Mouse (Mus musculus) liver, embryonic 15.5 days (tissue): ENCODE measurements around the gene Tmem184b. TPM values are rescaled to one million over a fixed set of nuclear protein-coding genes. Genes with fewer than 3 reads are reported as not detected.

Experiments
- ATAC-seq: fragments of 200-750 bp; cut with Nextera tagmentation; 2 replicates; pipeline ENCODE4 v1.8.0; 2017; ENCODE audit warnings: moderate number of reproducible peaks, mild to moderate bottlenecking, moderate library complexity; ENCODE audit not compliant: insufficient read depth
- H3K27ac ChIP-seq: fragments of 300-500 bp; sonication (generic); replicated peaks from 2 replicates; pipeline ENCODE4 v1.5.1; 2015; ENCODE audit warnings: mild to moderate bottlenecking, inconsistent platforms
- H3K27me3 ChIP-seq: fragments of 300-500 bp; sonication (generic); 2 replicates; pipeline ENCODE4 v1.6.1; 2015; ENCODE audit warnings: mild to moderate bottlenecking, inconsistent platforms
- H3K36me3 ChIP-seq: fragments of 300-500 bp; sonication (generic); replicated peaks from 2 replicates; pipeline ENCODE4 v1.6.1; 2015; ENCODE audit warnings: moderate library complexity, mild to moderate bottlenecking, inconsistent platforms
- H3K4me1 ChIP-seq: fragments of 300-500 bp; sonication (generic); replicated peaks from 2 replicates; pipeline ENCODE4 v1.6.1; 2015; ENCODE audit warnings: inconsistent platforms
- H3K4me2 ChIP-seq: fragments of 300-500 bp; sonication (generic); 2 replicates; pipeline ENCODE4 v1.6.1; 2015; ENCODE audit warnings: moderate library complexity, mild to moderate bottlenecking, inconsistent platforms
- H3K4me3 ChIP-seq: fragments of 300-500 bp; sonication (generic); replicated peaks from 2 replicates; pipeline ENCODE4 v1.5.1; 2015; ENCODE audit warnings: mild to moderate bottlenecking, inconsistent platforms
- H3K9ac ChIP-seq: fragments of 300-500 bp; sonication (generic); 2 replicates; pipeline ENCODE4 v1.6.1; 2015; ENCODE audit warnings: moderate library complexity, mild to moderate bottlenecking, inconsistent platforms
- H3K9me3 ChIP-seq: fragments of 300-500 bp; sonication (generic); replicated peaks from 2 replicates; pipeline ENCODE4 v1.6.1; 2016; ENCODE audit warnings: inconsistent platforms
- WGBS: fragments of 180-500 bp; shearing (Covaris S2); methylation state at CpG from one replicate; pipeline ENCODE4 v1.1.7; 2015; ENCODE audit warnings: mixed read lengths; ENCODE audit not compliant: insufficient replicate concordance; 5-methylcytosine and 5-hydroxymethylcytosine counted together
- polyA plus RNA-seq: library from polyadenylated mRNA; unstranded; fragments of >200 nt; fragmentation: Nextera tagmentation; extraction: Ambion mirVana; gene quantifications from 2 replicates; pipeline ENCODE4 v1.2.1, GENCODE M21; 2015

Tmem184b gene
- polyA plus RNA-seq, 1 experiment from 2014 or later = 11.7 TPM

DNA sequence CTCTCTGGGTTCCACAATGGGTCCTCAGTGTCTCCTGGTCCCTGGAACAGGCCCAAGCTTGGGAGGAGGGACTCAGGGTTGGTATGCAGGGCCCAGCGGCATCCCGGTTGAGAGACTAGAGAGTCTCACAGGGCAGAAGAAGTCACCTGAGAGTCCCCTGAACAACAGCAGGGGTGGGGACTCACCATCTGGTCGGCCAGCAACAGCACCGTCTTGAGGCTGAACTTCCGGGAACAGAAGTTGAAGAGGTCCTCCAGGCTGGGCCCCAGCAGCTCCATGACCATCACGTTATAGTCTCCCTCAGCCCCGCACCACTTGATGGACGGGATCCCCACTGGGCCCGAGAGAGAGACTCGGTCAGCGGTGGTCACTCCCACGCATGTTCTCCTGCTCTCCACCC, 26.2 kb upstream of the Tmem184b start:
- peaks cover 39% of the 10 kb centered on the region for H3K36me3 ChIP-seq
- H3K4me3 ChIP-seq = no peak overlapping the region
- WGBS = 82% methylated on average over 12 of the region's 12 CpGs
- no peaks in the 10 kb centered on the region for H3K9me3 ChIP-seq
- no peak overlapping the region for H3K27ac ChIP-seq
- no peak overlapping the region for H3K9ac ChIP-seq
- H3K27me3 ChIP-seq = no peaks in the 10 kb centered on the region
- H3K4me1 ChIP-seq = peaks cover 23% of the 10 kb centered on the region
- no peak for ATAC-seq
- H3K4me2 ChIP-seq = no peak overlapping the region

DNA sequence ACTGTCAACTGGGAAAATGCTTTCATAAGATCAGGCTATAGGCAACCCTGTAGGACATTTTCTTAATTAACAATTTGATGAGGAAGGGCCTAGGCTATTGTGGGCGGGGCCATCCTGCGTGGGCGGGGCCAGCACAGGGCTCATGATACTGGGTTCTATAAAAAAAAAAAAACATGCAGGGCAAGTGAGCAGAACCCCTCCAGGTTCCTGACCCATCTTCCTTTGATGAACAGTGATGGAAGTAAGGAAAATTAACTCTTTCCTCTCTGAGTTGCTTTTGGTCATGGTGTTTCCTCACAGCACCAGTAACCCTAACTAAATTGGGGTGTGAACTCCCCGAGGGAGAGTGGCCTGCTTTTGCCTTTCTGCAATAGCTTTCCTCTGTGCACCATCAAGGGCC, 25.2 kb upstream of the Tmem184b start:
- peaks cover 47% of the 10 kb centered on the region for H3K36me3 ChIP-seq
- H3K27ac ChIP-seq = no peak overlapping the region
- no peak for ATAC-seq
- no peak overlapping the region for H3K9ac ChIP-seq
- no peak overlapping the region for H3K4me2 ChIP-seq
- 52% methylated on average over 4 of the region's 4 CpGs for WGBS
- H3K9me3 ChIP-seq = no peaks in the 10 kb centered on the region
- H3K4me1 ChIP-seq = peaks cover 20% of the 10 kb centered on the region
- no peaks in the 10 kb centered on the region for H3K27me3 ChIP-seq
- no peak overlapping the region for H3K4me3 ChIP-seq

DNA sequence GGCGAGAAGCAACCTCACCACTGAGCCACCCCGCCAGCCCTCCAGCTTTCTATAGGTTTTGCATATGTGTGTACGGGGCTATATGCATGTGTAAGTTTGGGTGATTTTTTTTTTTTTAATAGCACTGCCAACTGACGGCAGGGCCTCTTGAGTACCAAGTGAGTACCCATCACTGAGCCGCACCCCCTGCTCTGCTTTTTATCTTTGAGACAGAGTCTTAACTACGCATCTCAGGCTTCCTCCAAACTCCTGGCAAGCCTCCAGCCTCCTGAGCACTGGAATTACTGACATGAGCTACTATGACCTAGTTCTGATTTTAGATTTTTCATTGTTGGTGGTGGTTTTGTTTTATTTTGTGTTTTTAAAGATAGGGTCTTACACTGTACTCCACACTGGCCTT, 24.1 kb upstream of the Tmem184b start:
- H3K4me2 ChIP-seq = no peak overlapping the region
- ATAC-seq = no peak
- WGBS = 49% methylated on average over 6 of the region's 6 CpGs
- H3K4me3 ChIP-seq = no peak overlapping the region
- no peaks in the 10 kb centered on the region for H3K27me3 ChIP-seq
- no peak overlapping the region for H3K9ac ChIP-seq
- H3K36me3 ChIP-seq = peaks cover 50% of the 10 kb centered on the region
- H3K9me3 ChIP-seq = no peaks in the 10 kb centered on the region
- H3K4me1 ChIP-seq = peaks cover 10% of the 10 kb centered on the region
- no peak overlapping the region for H3K27ac ChIP-seq

DNA sequence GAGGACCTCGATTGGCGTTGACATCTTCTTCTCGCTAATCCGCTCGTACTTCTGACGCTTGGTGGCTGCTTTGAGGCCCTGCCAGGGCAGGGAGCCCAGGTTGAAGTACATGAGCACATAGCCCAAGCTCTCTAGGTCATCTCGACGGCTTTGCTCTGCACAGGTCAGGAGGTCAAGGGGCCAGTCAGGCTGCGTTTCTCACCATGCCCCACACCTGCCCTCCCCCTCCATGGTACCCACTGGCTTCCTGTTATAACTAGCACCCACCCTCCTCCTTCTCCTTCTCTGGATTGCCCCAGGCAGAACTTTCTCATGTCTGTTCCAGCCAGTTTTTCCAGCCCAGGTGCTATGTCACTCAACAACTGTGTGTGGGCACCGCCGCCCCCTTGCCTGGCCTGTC, 22.1 kb upstream of the Tmem184b start:
- Histone ChIP-seq H3K27ac (no peak overlapping the region), H3K9me3 (no peaks in the 10 kb centered on the region), H3K27me3 (no peaks in the 10 kb centered on the region), H3K36me3 (peaks cover 47% of the 10 kb centered on the region), H3K4me2 (no peak overlapping the region), H3K9ac (no peak overlapping the region), H3K4me3 (no peak overlapping the region), H3K4me1 (no peaks in the 10 kb centered on the region)
- no peak for ATAC-seq
- 81% methylated on average over 11 of the region's 11 CpGs for WGBS

DNA sequence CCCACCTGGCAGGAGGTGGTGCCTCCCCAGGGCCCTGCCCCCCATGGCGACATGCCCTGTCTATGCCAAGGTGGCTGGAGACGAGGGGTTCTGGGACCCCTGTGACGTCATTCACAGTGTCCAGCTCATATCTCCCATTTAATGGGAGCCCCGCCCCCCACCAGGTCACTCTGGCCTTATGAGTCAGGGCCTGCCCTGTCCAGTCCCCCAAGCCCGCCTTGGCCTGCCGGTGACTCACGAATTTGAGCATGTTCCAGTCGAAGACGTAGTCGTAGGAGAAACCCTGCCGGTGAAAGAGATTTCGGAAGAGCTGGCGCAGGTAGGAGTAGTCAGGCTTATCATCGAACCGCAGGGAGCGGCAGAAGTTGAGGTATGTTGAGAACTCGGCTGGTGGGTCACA, 21.2 kb upstream of the Tmem184b start:
- Histone ChIP-seq H3K36me3 (peaks cover 47% of the 10 kb centered on the region), H3K27me3 (no peaks in the 10 kb centered on the region), H3K4me3 (no peak overlapping the region), H3K27ac (no peak overlapping the region), H3K9ac (no peak overlapping the region), H3K4me1 (no peaks in the 10 kb centered on the region), H3K4me2 (no peak overlapping the region), H3K9me3 (no peaks in the 10 kb centered on the region)
- ATAC-seq = no peak
- 74% methylated on average over 17 of the region's 17 CpGs for WGBS

DNA sequence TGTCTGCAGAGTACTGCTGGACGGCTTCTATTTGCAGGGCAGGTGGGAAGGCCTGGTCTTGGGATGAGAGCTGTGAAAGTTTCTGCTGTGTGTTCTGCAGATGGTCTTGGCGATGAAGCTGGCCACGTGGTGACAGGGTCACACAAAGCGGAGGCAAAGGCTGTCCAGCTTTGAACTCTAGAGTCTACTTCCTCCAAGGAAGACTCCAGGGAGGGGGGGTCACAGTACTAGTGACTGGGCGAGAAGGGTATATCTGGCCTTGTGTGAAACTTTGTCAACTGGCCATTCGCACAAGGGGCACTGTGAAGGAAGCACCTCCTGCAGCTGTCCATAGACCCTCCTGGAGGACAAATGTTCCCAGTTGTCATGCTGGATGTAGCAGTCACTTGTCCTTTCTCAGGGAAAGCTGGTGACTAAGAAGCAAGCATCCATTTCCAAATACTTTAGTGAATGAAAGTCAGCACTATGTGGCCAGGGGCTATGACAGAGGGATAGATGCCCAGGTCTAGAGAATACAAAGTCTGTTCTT, 19.4 kb upstream of the Tmem184b start:
- ATAC-seq = no peak
- peaks cover 35% of the 10 kb centered on the region for H3K36me3 ChIP-seq
- H3K9ac ChIP-seq = no peak overlapping the region
- H3K27ac ChIP-seq = no peak overlapping the region
- no peaks in the 10 kb centered on the region for H3K4me1 ChIP-seq
- WGBS = 71% methylated on average over 6 of the region's 6 CpGs
- H3K27me3 ChIP-seq = no peaks in the 10 kb centered on the region
- no peaks in the 10 kb centered on the region for H3K9me3 ChIP-seq
- no peak overlapping the region for H3K4me3 ChIP-seq
- H3K4me2 ChIP-seq = no peak overlapping the region

DNA sequence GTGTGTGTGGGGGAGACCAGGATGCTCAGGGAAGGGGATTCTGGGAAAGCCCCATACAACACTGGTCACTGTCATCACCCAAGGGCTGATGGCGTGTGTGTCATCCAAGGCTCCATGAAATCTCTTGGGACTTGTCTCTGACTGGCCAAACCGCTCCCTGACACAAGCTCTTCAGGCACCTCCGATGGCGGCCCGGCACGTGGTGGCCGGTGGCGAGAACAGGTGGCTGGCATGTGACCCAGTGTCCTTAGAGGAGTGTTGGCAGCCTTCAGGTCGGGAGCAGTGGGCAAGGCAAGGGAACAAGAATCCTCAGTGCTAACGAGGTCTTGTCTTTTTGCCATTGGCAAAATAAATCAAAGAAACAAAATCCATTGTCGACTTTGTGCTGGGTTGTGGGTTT, 15.3 kb upstream of the Tmem184b start:
- H3K9me3 ChIP-seq = no peaks in the 10 kb centered on the region
- H3K4me2 ChIP-seq = no peak overlapping the region
- peaks cover 22% of the 10 kb centered on the region for H3K4me1 ChIP-seq
- H3K27me3 ChIP-seq = no peaks in the 10 kb centered on the region
- peaks cover 3% of the 10 kb centered on the region for H3K36me3 ChIP-seq
- H3K9ac ChIP-seq = no peak overlapping the region
- WGBS = 69% methylated on average over 11 of the region's 11 CpGs
- H3K27ac ChIP-seq = no peak overlapping the region
- no peak overlapping the region for H3K4me3 ChIP-seq
- ATAC-seq = no peak

DNA sequence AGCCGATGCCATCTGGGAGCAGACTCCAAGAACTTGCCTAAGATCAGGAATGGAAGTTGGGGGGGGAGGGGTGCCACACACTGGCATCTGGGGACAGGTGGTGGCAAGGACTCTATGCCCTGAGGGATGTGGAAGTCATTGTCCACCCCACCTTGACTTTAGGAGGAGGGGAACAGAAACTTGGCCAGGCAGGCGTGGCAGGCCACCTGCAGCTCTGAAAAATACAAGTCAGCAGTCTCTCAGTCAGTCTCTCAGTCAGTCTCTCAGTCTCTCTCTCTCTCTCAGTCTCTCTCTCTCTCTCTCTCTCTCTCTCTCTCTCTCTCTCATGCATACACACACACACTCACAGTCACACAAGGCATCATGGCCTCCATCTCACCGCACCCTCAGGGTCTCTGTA, 14.9 kb upstream of the Tmem184b start:
- WGBS = 70% methylated on average over 3 of the region's 3 CpGs
- no peaks in the 10 kb centered on the region for H3K9me3 ChIP-seq
- H3K9ac ChIP-seq = no peak overlapping the region
- H3K4me2 ChIP-seq = no peak overlapping the region
- no peaks in the 10 kb centered on the region; the same call in none of the 2 replicates for H3K36me3 ChIP-seq
- no peak overlapping the region for H3K27ac ChIP-seq
- H3K4me1 ChIP-seq = peaks cover 26% of the 10 kb centered on the region
- ATAC-seq = no peak
- H3K27me3 ChIP-seq = no peaks in the 10 kb centered on the region
- no peak overlapping the region for H3K4me3 ChIP-seq

DNA sequence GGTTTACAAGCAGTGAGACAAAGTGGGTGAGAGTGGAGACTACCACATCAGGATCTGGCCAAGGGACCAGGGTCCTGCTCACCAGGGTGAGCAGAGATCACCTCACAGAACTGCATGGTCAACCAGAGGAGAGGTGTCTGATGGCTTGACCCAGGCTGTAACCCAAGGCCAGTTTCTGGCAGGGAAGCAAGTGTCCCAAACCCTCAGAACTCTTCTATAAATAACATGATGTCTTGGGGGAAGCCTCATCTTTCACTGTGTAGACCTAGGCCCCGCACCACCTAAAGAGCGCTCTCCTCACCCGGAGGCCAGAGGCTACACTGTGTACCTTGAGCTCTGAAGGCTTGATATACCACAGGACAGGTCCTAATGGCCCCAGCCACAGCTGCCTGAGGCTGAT, 14.0 kb upstream of the Tmem184b start:
- no peaks in the 10 kb centered on the region; the same call in none of the 2 replicates for H3K36me3 ChIP-seq
- no peak for ATAC-seq

DNA sequence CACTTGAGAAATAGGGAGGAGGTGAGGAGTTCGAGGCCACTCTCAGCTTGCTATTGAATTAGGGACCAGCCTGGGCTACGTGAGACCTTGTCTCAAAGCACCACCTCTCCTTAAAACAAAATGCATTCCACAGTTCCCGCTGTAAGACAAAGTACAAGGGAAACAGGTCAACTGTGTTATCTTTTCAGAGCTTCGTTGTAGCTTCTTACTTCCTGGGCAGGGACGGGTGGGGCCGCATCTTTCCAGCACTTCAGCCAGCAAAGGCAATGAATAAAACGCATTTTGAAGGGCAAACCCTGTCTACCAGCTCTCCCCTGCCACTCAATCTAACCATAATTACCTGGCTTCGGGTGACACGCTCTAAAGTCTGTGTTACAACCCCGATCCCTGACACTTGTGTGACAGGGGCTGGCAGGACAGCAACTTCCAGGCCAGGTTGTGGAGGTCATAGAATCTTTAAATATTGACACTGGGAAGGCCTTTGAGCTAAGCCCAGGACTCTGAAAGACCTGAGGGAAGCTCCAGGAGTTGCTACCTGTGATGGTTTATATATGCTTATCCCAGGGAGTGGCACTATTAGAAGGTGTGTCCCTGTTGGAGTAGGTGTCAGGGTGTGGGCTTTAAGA, 13.2 kb upstream of the Tmem184b start:
- Histone ChIP-seq H3K27ac (no peak overlapping the region), H3K4me1 (peaks cover 26% of the 10 kb centered on the region), H3K4me3 (no peak overlapping the region), H3K9ac (no peak overlapping the region), H3K27me3 (no peaks in the 10 kb centered on the region), H3K9me3 (no peaks in the 10 kb centered on the region), H3K4me2 (no peak overlapping the region), H3K36me3 (no peaks in the 10 kb centered on the region; the same call in 1 of the 2 replicates)
- 40% methylated on average over 10 of the region's 10 CpGs for WGBS
- ATAC-seq = peak; percentile 19; the same call in 1 of the 2 replicates

More for the DNA sequence above, 14.0 kb upstream of the Tmem184b start:
- no peaks in the 10 kb centered on the region for H3K9me3 ChIP-seq
- no peak overlapping the region for H3K4me3 ChIP-seq
- no peak overlapping the region; the same call in 1 of the 2 replicates for H3K27ac ChIP-seq
- peaks cover 26% of the 10 kb centered on the region for H3K4me1 ChIP-seq
- WGBS = 78% methylated on average over 3 of the region's 3 CpGs
- no peak overlapping the region for H3K4me2 ChIP-seq
- no peak overlapping the region for H3K9ac ChIP-seq
- no peaks in the 10 kb centered on the region for H3K27me3 ChIP-seq

DNA sequence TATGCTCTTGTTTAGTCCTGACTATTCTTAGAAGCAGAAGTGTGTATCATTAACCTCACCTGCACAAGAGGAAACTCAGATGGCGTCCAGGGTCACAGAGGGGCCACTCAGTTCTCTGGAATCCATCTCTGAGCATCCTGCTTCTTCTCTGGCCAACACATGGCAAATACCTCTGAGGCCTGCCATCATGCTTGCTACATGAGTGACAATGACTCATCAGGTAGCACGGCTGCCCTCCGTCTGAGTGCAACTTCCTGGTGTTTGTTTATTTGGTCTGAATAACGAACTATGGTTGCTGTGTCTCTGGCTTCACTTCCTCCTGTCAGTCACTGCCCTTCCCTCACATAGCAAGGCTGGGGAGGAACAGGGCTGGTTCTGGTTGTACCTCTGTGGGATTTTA, 11.1 kb upstream of the Tmem184b start:
- Histone ChIP-seq H3K4me2 (no peak overlapping the region), H3K27ac (no peak overlapping the region), H3K9me3 (no peaks in the 10 kb centered on the region), H3K4me3 (no peak overlapping the region), H3K4me1 (peaks cover 26% of the 10 kb centered on the region), H3K27me3 (no peaks in the 10 kb centered on the region), H3K9ac (no peak overlapping the region), H3K36me3 (no peaks in the 10 kb centered on the region)
- 0 out of 2 replicates have a peak, but pooled peaks have one; percentile 35 for ATAC-seq
- 14% methylated on average over 4 of the region's 4 CpGs for WGBS

DNA sequence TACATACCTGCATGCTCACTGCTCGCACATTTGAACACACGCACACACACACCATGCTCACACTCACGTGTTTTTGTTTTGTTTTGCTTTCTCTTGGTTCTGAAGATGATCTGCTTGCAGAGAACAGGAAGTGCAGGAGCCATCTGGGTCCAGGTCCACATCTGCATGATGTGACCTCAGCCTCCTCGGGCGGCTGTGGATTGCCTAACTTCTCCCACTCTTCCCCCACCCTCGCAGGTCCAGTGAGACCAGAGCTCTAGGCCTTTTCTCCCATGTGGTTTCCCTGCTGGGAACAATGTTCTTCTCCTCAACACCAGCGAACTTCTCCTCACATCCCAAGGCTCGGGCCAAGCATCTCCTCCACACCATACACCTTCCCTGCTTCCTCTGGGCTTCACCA, 10.4 kb upstream of the Tmem184b start:
- no peak for ATAC-seq
- H3K9ac ChIP-seq = no peak overlapping the region
- peaks cover 29% of the 10 kb centered on the region for H3K4me1 ChIP-seq
- no peak overlapping the region for H3K27ac ChIP-seq
- no peak overlapping the region for H3K4me3 ChIP-seq
- H3K9me3 ChIP-seq = no peaks in the 10 kb centered on the region
- WGBS = 55% methylated on average over 8 of the region's 8 CpGs
- H3K36me3 ChIP-seq = no peaks in the 10 kb centered on the region
- H3K27me3 ChIP-seq = no peaks in the 10 kb centered on the region
- H3K4me2 ChIP-seq = no peak overlapping the region
